Mouse (Mus musculus) forebrain, embryonic 13.5 days (tissue): ENCODE data around the gene Gm11541. TPM values are rescaled to one million over a fixed set of nuclear protein-coding genes. Genes with fewer than 3 reads are reported as not detected.

Experiments used
- ATAC-seq: fragments of 200-750 bp; cut with Nextera tagmentation; 2 replicates; pipeline ENCODE4 v1.8.0; 2017
- H3K27ac ChIP-seq: fragments of 300-500 bp; sonication (generic); 2 replicates; pipeline ENCODE4 v1.5.1; 2015; ENCODE audit warnings: inconsistent platforms, mild to moderate bottlenecking, moderate library complexity
- H3K27me3 ChIP-seq: fragments of 300-500 bp; sonication (generic); 2 replicates; pipeline ENCODE4 v1.6.1; 2015; ENCODE audit warnings: mild to moderate bottlenecking, inconsistent platforms
- H3K36me3 ChIP-seq: fragments of 300-500 bp; sonication (generic); 2 replicates; pipeline ENCODE4 v1.6.1; 2015; ENCODE audit warnings: mild to moderate bottlenecking, inconsistent platforms; ENCODE audit not compliant: poor library complexity, severe bottlenecking
- H3K4me1 ChIP-seq: fragments of 300-500 bp; sonication (generic); 2 replicates; pipeline ENCODE4 v1.6.1; 2015; ENCODE audit warnings: inconsistent platforms
- H3K4me2 ChIP-seq: fragments of 300-500 bp; sonication (generic); 2 replicates; pipeline ENCODE4 v1.6.1; 2015; ENCODE audit warnings: inconsistent platforms, mild to moderate bottlenecking, moderate library complexity
- H3K4me3 ChIP-seq: fragments of 300-500 bp; sonication (generic); 2 replicates; pipeline ENCODE4 v1.5.1; 2015; ENCODE audit warnings: mild to moderate bottlenecking, inconsistent platforms
- H3K9ac ChIP-seq: fragments of 300-500 bp; sonication (generic); 2 replicates; pipeline ENCODE4 v1.6.1; 2015; ENCODE audit warnings: mild to moderate bottlenecking, inconsistent platforms
- H3K9me3 ChIP-seq: fragments of 300-500 bp; sonication (generic); replicated peaks from 2 replicates; pipeline ENCODE4 v1.6.1; 2016; ENCODE audit warnings: inconsistent platforms
- WGBS: fragments of 180-500 bp; shearing (Covaris S2); methylation state at CpG from one replicate; pipeline ENCODE4 v1.1.7; 2015; 5-methylcytosine and 5-hydroxymethylcytosine counted together
- polyA plus RNA-seq: library from polyadenylated mRNA; unstranded; fragments of >200 nt; fragmentation: Nextera tagmentation; extraction: Ambion mirVana; gene quantifications from 2 replicates; pipeline ENCODE4 v1.2.1, GENCODE M21; 2015

The Gm11541 gene
- polyA plus RNA-seq, 1 experiment from 2014 or later: not detected

DNA sequence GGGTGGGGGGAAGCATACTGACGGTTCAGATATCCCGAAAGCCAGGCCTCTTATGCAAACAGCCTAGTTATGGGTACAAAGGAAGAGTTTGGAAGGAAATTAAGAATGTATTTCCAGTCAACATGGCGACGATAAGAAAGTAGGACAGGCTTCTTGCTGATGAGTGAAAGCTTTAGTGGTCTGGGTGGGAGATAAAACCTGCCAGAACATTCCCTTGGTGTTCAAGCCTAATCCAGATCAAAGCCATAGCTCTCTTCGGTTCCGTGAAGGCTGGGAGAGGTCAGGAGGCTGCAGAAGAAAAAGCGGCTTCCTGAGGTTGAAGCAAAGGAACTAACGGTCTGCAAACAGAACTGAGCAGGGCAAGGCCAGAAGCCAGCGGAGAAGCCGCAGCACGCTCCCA, 12.9 kb upstream of the Gm11541 start:
- no peak for ATAC-seq
- H3K4me3 ChIP-seq: no peak overlapping the region
- 0 out of 2 replicates have a peak, but pooled peaks cover 3% of the 10 kb centered on the region for H3K27me3 ChIP-seq
- no peak overlapping the region for H3K4me2 ChIP-seq
- H3K9ac ChIP-seq: no peak overlapping the region
- peaks cover 5% of the 10 kb centered on the region; the same call in 1 of the 2 replicates for H3K9me3 ChIP-seq
- H3K36me3 ChIP-seq: no peaks in the 10 kb centered on the region
- H3K27ac ChIP-seq: no peak overlapping the region
- H3K4me1 ChIP-seq: peaks cover 4% of the 10 kb centered on the region; the same call in 1 of the 2 replicates
- 40% methylated on average over 11 of the region's 11 CpGs for WGBS

GRCm38 (mm10) chr11:94716754-94717153, 12.5 kb upstream of the Gm11541 start:
- H3K36me3 ChIP-seq: no peaks in the 10 kb centered on the region
- H3K27me3 ChIP-seq: 0 out of 2 replicates have a peak, but pooled peaks cover 3% of the 10 kb centered on the region
- H3K4me3 ChIP-seq: no peak overlapping the region
- no peak overlapping the region for H3K27ac ChIP-seq
- ATAC-seq: no peak
- peaks cover 5% of the 10 kb centered on the region; the same call in 1 of the 2 replicates for H3K9me3 ChIP-seq
- peaks cover 4% of the 10 kb centered on the region; the same call in 1 of the 2 replicates for H3K4me1 ChIP-seq
- 17% methylated on average over 9 of the region's 9 CpGs for WGBS
- H3K4me2 ChIP-seq: no peak overlapping the region
- H3K9ac ChIP-seq: no peak overlapping the region

- WGBS: 68% methylated on average over 5 of the region's 5 CpGs
- H3K9ac ChIP-seq: no peak overlapping the region
- ATAC-seq: no peak
- H3K27ac ChIP-seq: no peak overlapping the region
- H3K9me3 ChIP-seq: peaks cover 5% of the 10 kb centered on the region; the same call in 1 of the 2 replicates
- no peaks in the 10 kb centered on the region for H3K36me3 ChIP-seq
- H3K27me3 ChIP-seq: 0 out of 2 replicates have a peak, but pooled peaks cover 3% of the 10 kb centered on the region
- H3K4me1 ChIP-seq: peaks cover 4% of the 10 kb centered on the region; the same call in 1 of the 2 replicates
- H3K4me2 ChIP-seq: no peak overlapping the region
- no peak overlapping the region for H3K4me3 ChIP-seq
Observed at GRCm38 (mm10) chr11:94715622-94716021, 11.3 kb upstream of the Gm11541 start.

DNA sequence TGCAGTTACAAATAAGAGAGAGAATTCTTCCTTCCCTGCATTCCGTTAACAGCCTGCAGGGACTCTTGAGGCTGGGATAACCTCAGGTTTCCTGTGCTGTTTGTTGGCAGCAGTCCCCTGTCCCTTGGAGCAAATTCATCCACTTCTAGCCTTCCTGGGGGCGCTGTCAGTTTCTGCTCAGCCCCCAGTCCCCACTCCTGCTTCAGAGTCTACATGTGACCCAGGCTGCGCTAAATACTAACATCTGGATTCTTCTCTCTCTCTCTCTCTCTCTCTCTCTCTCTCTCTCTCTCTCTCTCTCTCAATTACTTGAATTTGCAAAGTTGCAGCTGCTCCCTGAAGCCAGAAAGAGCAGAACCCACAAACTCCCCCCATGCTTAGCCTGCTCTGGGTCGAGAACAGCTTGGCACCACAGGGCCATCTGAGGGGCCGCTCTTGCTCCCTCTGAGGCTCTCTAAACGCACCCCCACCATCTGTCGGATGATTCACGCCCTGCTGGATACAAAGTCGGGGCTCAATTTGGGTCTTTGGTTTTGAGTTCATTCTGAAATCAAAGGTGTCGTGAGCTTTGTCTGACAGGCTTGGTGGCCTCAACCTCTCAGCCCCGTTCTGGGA, 9.1 kb upstream of the Gm11541 start:
- Histone ChIP-seq H3K27ac (no peak overlapping the region), H3K4me3 (no peak overlapping the region), H3K4me2 (no peak overlapping the region), H3K9ac (no peak overlapping the region), H3K4me1 (peaks cover 4% of the 10 kb centered on the region; the same call in 1 of the 2 replicates), H3K9me3 (peaks cover 5% of the 10 kb centered on the region; the same call in 1 of the 2 replicates), H3K36me3 (no peaks in the 10 kb centered on the region), H3K27me3 (0 out of 2 replicates have a peak, but pooled peaks cover 3% of the 10 kb centered on the region)
- 69% methylated on average over 11 of the region's 11 CpGs for WGBS
- ATAC-seq: no peak

- no peak overlapping the region for H3K4me2 ChIP-seq
- ATAC-seq: no peak
- no peak overlapping the region for H3K4me3 ChIP-seq
- WGBS: 34% methylated on average over 7 of the region's 7 CpGs
- no peaks in the 10 kb centered on the region for H3K36me3 ChIP-seq
- no peak overlapping the region for H3K9ac ChIP-seq
- no peak overlapping the region for H3K27ac ChIP-seq
- H3K9me3 ChIP-seq: no peaks in the 10 kb centered on the region
- 0 out of 2 replicates have a peak, but pooled peaks cover 3% of the 10 kb centered on the region for H3K27me3 ChIP-seq
- H3K4me1 ChIP-seq: no peaks in the 10 kb centered on the region
Observed at GRCm38 (mm10) chr11:94704020-94704419, 279 bp downstream of the Gm11541 start.

GRCm38 (mm10) chr11:94702216-94702610, 2.1 kb downstream of the Gm11541 start:
- WGBS: 70% methylated on average over 3 of the region's 3 CpGs
- Histone ChIP-seq H3K9ac (no peak overlapping the region), H3K4me1 (no peaks in the 10 kb centered on the region), H3K4me2 (no peak overlapping the region), H3K36me3 (no peaks in the 10 kb centered on the region), H3K27me3 (0 out of 2 replicates have a peak, but pooled peaks cover 3% of the 10 kb centered on the region), H3K27ac (no peak overlapping the region), H3K4me3 (no peak overlapping the region), H3K9me3 (no peaks in the 10 kb centered on the region)
- ATAC-seq: no peak

GRCm38 (mm10) chr11:94701401-94702215, 2.7 kb downstream of the Gm11541 start:
- Histone ChIP-seq H3K4me3 (no peak overlapping the region), H3K27ac (0 out of 2 replicates have a peak overlapping the region, but pooled peaks have one; percentile 6), H3K9ac (no peak overlapping the region), H3K4me2 (0 out of 2 replicates have a peak overlapping the region, but pooled peaks have one; percentile 4), H3K9me3 (no peaks in the 10 kb centered on the region), H3K36me3 (no peaks in the 10 kb centered on the region), H3K27me3 (0 out of 2 replicates have a peak, but pooled peaks cover 3% of the 10 kb centered on the region), H3K4me1 (no peaks in the 10 kb centered on the region)
- ATAC-seq: no peak
- WGBS: 70% methylated on average over 27 of the region's 27 CpGs

DNA sequence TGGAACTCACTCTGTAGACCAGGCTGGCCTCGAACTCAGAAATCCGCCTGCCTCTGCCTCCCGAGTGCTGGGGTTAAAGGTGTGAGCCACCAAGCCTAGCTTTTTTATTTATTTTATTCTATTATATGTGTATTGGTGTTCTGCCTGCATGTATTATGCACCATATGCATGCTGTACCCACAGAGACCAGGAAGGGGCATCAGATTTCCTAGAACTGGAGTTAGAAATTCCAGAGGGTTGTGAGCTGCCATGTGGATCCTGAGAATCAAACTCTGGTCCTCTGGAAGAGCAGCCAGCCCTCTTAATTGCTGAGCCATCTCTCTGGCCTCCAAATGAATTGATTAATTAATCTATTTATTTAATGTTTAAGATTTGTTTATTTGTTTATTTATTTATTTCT, 4.9 kb downstream of the Gm11541 start:
- H3K9me3 ChIP-seq: no peaks in the 10 kb centered on the region
- no peak for ATAC-seq
- H3K27ac ChIP-seq: no peak overlapping the region
- H3K27me3 ChIP-seq: 0 out of 2 replicates have a peak, but pooled peaks cover 3% of the 10 kb centered on the region
- H3K4me2 ChIP-seq: no peak overlapping the region
- no peak overlapping the region for H3K9ac ChIP-seq
- whole genome bisulfite sequencing: 90% methylated on average over 3 of the region's 3 CpGs
- H3K36me3 ChIP-seq: no peaks in the 10 kb centered on the region
- H3K4me1 ChIP-seq: no peaks in the 10 kb centered on the region
- no peak overlapping the region for H3K4me3 ChIP-seq

GRCm38 (mm10) chr11:94697703-94698464, 6.4 kb downstream of the Gm11541 start:
- 46% methylated on average over 12 of the region's 13 CpGs for WGBS
- Histone ChIP-seq H3K27ac (no peak overlapping the region), H3K9me3 (no peaks in the 10 kb centered on the region), H3K36me3 (no peaks in the 10 kb centered on the region), H3K27me3 (0 out of 2 replicates have a peak, but pooled peaks cover 1% of the 10 kb centered on the region), H3K9ac (no peak overlapping the region), H3K4me1 (no peaks in the 10 kb centered on the region), H3K4me3 (no peak overlapping the region), H3K4me2 (no peak overlapping the region)
- ATAC-seq: no peak

GRCm38 (mm10) chr11:94697140-94697539, 7.2 kb downstream of the Gm11541 start:
- 89% methylated on average over 2 of the region's 2 CpGs for WGBS
- ATAC-seq: no peak
- Histone ChIP-seq H3K4me2 (no peak overlapping the region), H3K9me3 (no peaks in the 10 kb centered on the region), H3K27me3 (no peaks in the 10 kb centered on the region), H3K36me3 (no peaks in the 10 kb centered on the region), H3K4me3 (no peak overlapping the region), H3K4me1 (no peaks in the 10 kb centered on the region), H3K9ac (no peak overlapping the region), H3K27ac (no peak overlapping the region)

DNA sequence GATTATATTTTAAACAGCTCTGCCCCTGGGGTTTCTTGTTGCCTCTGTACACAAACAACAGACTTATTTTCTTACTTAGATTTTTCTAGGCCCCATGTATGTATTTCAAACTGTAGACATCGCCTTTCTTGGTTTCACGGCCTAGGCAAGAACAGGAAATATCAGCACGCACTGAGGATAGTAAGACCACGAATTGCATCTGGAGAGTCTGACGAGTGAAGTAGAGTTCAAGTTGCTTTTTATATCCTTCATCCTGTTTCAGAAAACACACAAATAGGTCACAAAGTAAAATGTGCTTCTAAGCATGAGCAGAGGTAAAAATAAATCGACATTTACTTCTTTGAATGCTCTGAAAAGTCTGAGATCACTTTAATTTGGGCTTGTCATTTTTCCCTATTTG, 8.8 kb downstream of the Gm11541 start:
- Histone ChIP-seq H3K27me3 (no peaks in the 10 kb centered on the region), H3K4me3 (no peak overlapping the region), H3K9me3 (no peaks in the 10 kb centered on the region), H3K27ac (no peak overlapping the region), H3K36me3 (no peaks in the 10 kb centered on the region), H3K9ac (no peak overlapping the region), H3K4me1 (no peaks in the 10 kb centered on the region), H3K4me2 (no peak overlapping the region)
- 85% methylated on average over 6 of the region's 6 CpGs for WGBS
- no peak for ATAC-seq
